ENCODE assay signal across 7 mouse cellular contexts in genomic region chr12:16391630-16392269, GRCm38 (mm10).
DNase-seq lines count a peak whose midpoint lies in the region; TF ChIP-seq lines count a peak whose summit lies in the region.

No protein-coding gene starts in this region.

- peak; percentile 8 for DNase-seq in kidney, adult 2 months
- DNase-seq in kidney, adult 18-20 months, result no peak
- peak; percentile 50 for DNase-seq in adipocyte (ENCODE audit: low spot score)
- DNase-seq in frontal cortex, postnatal 36 days (ENCODE audit: low spot score in 2 of 2), result peak; percentile 25 to 72
- peak; percentile 70 to 72 for DNase-seq in left cerebral cortex, postnatal 14 days (ENCODE audit: low spot score in 2 of 2)
- DNase-seq in urinary bladder, adult 18-20 months (ENCODE audit: low spot score in 2 of 2), result no peak
- no peak for DNase-seq in c-Kit-positive CD71-positive TER-119-positive erythroid progenitor cells, embryonic 14.5 days (ENCODE audit: low spot score)

- H3K4me3 ChIP-seq in kidney, adult 2 months (ENCODE audit: insufficient read depth, low read depth, low read length), result no peak overlapping the region

- H3K27ac ChIP-seq in kidney, adult 2 months (ENCODE audit: insufficient read depth, low read depth, low read length), result no peak overlapping the region

- intact Hi-C loops in left cerebral cortex, postnatal 14 days (cut with DNase I), result no loop called here

- no peak for TF ChIP-seq POLR2A in kidney, adult 2 months (IDR thresholded peaks at IDR 0.05; ENCODE audit: low read depth, low read length)

- H3K36me3 ChIP-seq in kidney, adult 2 months (ENCODE audit: control insufficient read depth, insufficient read depth, low read length), result no peaks in the 10 kb centered on the region

- no peak for TF ChIP-seq CTCF in kidney, adult 2 months (conservative IDR thresholded peaks at IDR 0.05; ENCODE audit: insufficient read depth, insufficient read length, low read depth, low read length)

- H3K27me3 ChIP-seq in kidney, adult 2 months (replicated peaks; ENCODE audit: control insufficient read depth, insufficient read depth, low read length), result no peaks in the 10 kb centered on the region

- 74% methylated on average over 5 of the region's 5 CpGs for WGBS in kidney, adult 2 months

- H3K4me1 ChIP-seq in kidney, adult 2 months (ENCODE audit: control insufficient read depth, insufficient read depth, low read length), result no peaks in the 10 kb centered on the region

Comparison
In these comparisons a context has a peak if more than half of its experiments do, and no peak if none do; other contexts are left out.
1. DNase-seq: peak in kidney, adult 2 months (single experiment), adipocyte (single experiment), frontal cortex, postnatal 36 days (2 of 2) and left cerebral cortex, postnatal 14 days (2 of 2); none in kidney, adult 18-20 months (single experiment), urinary bladder, adult 18-20 months (0 of 2) and c-Kit-positive CD71-positive TER-119-positive erythroid progenitor cells, embryonic 14.5 days (single experiment).